Mouse (Mus musculus): ENCODE results near the gene Arhgap22.

Arhgap22 gene

GRCm38 (mm10) chr14:33213823-33214766 is at the start of gene Arhgap22:
Gene Arhgap22 (plus strand): TSS chr14:33214026.
- DNase-seq: peak; percentile 89

DNA sequence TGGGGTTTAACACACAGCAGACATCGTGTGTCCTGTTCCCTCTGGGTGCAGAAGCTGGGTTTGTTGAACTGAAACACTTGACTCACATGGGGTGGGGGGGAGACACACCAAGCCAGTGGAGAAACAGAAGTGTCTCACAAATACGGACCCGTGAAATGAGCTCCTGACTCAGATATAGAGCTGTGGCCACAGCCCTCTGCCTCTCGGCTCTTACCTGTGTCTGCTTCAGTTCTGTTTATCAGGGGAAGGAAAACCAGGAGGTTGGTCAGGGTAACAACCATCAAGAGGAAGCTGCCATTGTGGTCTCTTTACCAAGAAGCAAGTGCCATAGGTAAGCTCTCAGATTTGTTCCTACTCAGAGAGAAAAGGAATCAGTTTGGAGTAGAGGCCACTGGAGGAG is 45.1 kb upstream of the Arhgap22 start:
- DNase-seq: no peak

GRCm38 (mm10) chr14:33171942-33172341 is 41.9 kb upstream of the Arhgap22 start:
- DNase-seq: no peak

DNA sequence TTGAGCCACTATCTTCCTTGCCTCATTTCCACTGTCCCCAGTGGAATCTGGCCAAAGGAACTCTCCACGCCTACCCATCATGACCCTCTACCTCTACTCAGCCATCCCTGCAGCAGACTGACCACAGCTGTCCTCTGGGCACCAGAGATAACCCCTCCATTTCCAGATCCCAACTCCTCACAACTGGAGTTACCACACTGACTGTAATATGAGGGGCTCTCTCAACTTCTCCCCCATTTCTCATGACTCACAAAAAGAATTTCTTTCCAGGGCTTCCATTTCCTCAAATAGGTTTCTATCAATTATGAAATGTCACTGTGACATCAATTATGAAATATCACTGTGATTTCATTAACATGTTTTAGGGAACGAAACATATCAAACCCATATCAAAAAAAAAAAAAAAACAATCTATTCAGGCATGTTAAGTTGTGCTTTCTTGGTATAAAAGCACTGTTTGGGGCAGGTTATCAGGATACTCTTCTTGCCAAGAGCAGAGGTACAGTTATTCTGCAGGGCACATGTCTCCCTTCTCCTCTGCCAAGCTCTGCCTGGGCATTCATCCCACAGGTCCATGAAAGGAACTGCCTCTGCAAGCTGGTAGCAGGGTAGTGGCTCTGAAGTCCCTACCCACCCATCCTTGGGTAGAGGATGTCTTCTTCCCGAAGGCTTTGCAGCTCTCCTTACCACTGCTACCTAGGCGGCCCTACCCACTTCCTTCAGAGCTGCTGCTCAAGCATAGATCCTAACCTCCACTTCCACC is 38.6 kb upstream of the Arhgap22 start:
- no peak for DNase-seq

- no peak for DNase-seq
Measured at GRCm38 (mm10) chr14:33180102-33180501, 33.7 kb upstream of the Arhgap22 start.

GRCm38 (mm10) chr14:33185068-33185800 is 28.6 kb upstream of the Arhgap22 start, which contains the start of gene Wdfy4:
Gene Wdfy4 (minus strand): TSS chr14:33185508.
- no peak for DNase-seq

- no peak for DNase-seq
Measured at GRCm38 (mm10) chr14:33187201-33187600, 26.6 kb upstream of the Arhgap22 start.

- DNase-seq: no peak
Measured at GRCm38 (mm10) chr14:33189230-33189629, 24.6 kb upstream of the Arhgap22 start.

DNA sequence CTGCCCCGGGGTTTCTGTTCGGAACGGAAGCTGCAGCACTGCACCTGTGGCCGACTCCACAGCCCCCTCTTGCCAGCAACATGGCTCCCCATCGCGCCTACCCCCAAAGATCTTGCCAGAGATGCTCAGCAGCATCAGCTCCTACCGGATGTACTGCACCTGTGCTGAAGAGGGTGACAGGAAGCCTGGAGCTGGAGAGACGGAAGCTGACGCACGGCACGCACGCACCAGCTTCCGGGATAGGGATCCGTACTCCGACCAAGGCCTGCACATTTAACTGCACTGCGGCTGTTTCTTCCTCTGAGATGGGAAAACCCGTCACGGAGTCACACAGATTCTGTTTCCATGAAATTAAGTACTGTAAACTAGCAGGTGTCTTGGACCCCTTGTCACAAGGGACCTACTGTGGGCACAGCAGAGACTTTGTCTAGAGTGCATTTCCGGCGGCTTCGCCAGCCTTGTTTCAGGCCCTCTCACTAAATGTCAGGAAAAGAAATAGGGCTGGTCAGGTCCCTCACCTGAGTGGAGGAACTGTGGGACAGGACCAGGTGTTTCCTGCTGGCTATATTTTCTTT is 23.9 kb upstream of the Arhgap22 start:
- DNase-seq: no peak

GRCm38 (mm10) chr14:33190646-33191045 is 23.2 kb upstream of the Arhgap22 start:
- no peak for DNase-seq

GRCm38 (mm10) chr14:33193762-33194161 is 20.1 kb upstream of the Arhgap22 start:
- no peak for DNase-seq

DNA sequence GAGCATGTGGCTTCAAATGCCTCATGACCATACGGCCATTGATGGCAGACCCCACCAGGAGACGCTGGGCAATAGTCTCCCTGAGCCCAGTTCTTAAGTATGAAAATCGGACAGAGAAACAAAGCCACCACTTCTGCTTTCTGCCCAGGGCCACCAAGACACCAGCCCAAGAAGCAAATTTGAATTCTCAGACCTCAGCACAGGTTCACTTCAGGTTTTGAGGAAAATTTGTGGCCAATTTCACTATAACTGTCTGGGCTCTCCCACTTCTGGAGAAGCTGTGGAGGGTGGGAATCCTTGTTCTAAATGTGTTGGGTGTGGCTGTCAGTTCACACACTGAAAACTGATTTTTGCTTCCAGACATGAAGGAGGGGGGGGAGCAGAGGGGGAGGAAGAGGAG is 19.6 kb upstream of the Arhgap22 start:
- DNase-seq: no peak

DNA sequence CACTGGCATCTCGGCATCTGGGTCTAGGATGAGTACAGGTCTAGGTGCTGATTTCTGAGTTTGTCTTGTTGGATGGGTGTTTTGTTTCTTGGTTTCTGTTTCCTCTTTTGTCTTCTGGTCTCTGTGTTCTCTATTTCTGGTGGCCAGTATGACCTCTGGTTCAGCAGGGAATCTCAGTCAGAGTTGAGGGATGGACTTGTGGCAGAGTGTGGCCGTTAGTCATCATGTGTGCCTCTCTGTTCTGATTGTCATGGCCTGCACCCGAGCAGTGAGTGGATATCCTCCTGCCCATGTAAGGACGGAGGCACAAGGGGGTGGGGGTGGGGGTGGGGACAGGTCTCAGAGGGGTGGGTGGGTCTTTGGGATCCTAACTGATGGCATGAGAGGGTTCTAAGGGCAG is 11.7 kb upstream of the Arhgap22 start:
- no peak for DNase-seq

DNA sequence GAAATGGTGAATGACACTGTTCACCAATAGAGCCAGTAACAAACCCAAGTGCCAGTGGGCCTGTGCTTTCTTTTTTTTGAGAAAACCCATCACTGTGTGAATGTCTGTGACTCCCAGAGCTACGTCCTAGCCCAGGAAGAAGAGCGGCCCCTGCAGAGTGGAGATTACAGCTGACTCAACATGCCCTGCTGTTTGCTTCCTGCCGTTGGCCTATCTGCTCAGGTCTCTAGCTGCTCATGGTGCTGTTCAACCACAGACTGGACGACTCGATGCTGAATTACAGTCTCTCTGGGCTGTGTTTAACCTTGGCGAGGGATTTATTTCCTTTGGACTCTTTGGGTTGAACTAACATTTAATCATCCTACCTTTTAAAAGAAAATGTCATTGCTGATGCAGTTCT is 10.9 kb upstream of the Arhgap22 start:
- no peak for DNase-seq

DNA sequence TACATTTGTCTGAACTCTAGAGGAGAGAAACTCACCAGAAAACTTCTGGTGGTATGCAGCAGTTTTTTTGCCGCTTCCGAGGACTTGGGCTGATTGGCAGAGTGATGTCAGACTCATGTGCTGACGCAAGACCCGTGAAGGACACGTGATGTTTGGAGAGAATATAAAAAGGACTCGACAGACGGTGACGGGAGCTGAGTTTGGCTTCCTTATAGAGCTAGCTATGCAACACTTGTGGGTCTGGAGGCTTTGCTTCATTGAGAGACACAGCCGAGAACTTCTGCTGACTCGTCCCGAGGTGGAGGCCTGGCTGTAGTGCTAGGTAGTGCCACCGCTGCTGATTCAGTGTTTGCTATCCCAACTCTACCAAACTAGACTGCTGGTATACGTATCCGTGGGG is 10.0 kb upstream of the Arhgap22 start:
- no peak for DNase-seq

GRCm38 (mm10) chr14:33205280-33205965 is 8.4 kb upstream of the Arhgap22 start:
- no peak for DNase-seq

- DNase-seq: no peak
Measured at GRCm38 (mm10) chr14:33207011-33207410, 6.8 kb upstream of the Arhgap22 start.

DNA sequence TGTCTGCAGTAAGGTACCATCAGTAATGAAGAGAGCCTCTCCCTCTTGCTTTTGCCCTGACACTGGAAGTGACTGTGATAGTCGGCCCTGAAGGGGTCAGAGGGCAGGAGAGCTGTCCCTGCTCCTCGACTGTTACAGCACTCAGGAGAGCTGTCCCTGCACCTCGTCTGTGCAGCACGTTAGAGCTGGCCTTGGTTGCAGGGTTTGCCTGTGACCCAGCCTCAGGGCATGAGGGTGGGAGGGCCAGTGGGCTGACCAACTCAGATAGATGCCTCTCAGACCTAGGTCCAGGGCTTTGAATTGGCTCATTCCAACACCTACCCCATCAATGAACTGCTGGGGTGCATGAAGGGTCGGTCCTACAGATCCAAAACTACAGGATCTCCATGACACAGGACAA is 5.5 kb upstream of the Arhgap22 start:
- DNase-seq: no peak

- no peak for DNase-seq
Measured at GRCm38 (mm10) chr14:33210806-33211205, 3.0 kb upstream of the Arhgap22 start.

GRCm38 (mm10) chr14:33212271-33212957 is 1.4 kb upstream of the Arhgap22 start:
- no peak for DNase-seq

DNA sequence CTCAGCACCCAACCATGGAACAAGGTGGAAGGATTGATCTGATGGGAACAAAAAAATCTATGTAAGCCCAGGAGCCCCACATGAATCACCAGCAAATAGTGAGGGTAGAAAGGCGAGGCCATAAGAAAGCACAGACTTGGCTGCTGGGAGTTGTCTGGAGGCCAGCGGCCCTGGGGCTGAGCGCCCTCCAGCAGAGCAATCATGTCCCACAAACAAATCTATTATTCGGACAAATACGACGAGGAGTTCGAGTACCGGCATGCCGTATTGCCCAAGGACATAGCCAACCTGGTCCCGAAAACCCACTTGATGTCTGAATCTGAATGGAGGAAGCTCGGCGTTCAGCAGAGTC is 892 bp upstream of the Arhgap22 start:
- no peak for DNase-seq

DNA sequence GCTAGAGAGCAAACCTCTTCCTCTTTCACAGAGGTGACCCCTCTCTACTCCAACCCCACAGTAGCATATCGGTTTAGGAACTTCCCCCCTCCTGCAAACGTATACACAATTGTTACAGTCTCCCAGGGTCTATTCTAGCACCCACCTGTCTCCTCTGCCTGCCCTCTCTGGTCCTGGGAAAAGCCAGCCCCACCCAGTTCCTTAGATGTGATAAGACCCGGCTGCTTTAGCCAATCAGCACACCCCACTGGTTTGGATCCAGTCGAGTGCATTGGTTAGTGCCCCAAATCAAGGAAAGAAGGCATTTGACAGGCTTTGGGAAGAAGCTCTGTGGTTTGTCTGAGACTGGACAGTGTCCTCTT is 922 bp downstream of the Arhgap22 start:
- no peak for DNase-seq

Data from right cerebral cortex, adult 18-20 months (tissue).